Mouse (Mus musculus): ENCODE data around the gene Slc35c1. TPM values are rescaled to one million over a fixed set of nuclear protein-coding genes. Genes with fewer than 3 reads are reported as not detected.
A peak's percentile ranks its signal among the peaks of the same experiment; 100 is the strongest.

Gene Slc35c1
- total and polyA plus RNA-seq, 3 experiments, result 11.4 to 40.5 (median 31.2) TPM

DNA sequence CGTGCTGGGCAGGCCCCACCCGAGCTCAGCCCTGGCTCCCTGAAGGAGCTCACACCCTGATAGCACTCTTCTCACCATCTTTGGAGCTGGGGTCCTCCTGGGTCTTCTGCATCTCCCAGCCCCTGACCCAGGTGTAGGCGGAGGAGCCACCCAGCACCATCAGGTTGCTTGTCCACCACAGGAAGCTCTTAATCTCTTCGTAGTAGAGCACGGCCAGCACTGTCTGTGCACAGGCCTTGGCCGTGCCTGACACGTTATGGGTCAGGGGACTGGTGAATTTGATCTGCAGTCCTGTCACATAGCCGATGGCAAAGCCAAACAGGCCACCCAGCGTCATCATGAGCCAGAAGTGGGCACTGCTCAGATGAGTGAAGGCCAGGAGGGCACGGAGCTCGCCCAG lies 6.2 kb downstream of the Slc35c1 start:
- H3K36me3 ChIP-seq (replicated peaks), result peaks cover 70% of the 10 kb centered on the region
- no peak for DNase-seq (ENCODE audit: low spot score)
- TF ChIP-seq TAL1 (conservative IDR thresholded peaks at IDR 0.05; ENCODE audit: low read depth, low read length) (no peak), GATA1 (IDR thresholded peaks at IDR 0.05; ENCODE audit: borderline replicate concordance, low read length) (no peak), CTCF (IDR thresholded peaks at IDR 0.05; ENCODE audit: low read depth, low read length) (no peak), GATA2 (IDR thresholded peaks at IDR 0.05; ENCODE audit: borderline replicate concordance, low read depth, low read length) (no peak), POLR2AphosphoS5 (IDR thresholded peaks at IDR 0.05; ENCODE audit: insufficient replicate concordance, low read depth, low read length) (no peak)
- no peaks in the 10 kb centered on the region for H3K9me3 ChIP-seq (replicated peaks)
- H3K27me3 ChIP-seq (ENCODE audit: insufficient read depth, low read length), result peaks cover 13% of the 10 kb centered on the region
- ATAC-seq (ENCODE audit: extremely low read depth, insufficient number of reproducible peaks, low FRiP score, poor library complexity, severe bottlenecking), result no peak
- peak overlapping the region; percentile 45; the same call in 1 of the 2 replicates for H3K4me3 ChIP-seq (ENCODE audit: low read depth, low read length)
- H3K4me1 ChIP-seq (ENCODE audit: insufficient read depth, low read depth, low read length), result peaks cover 99% of the 10 kb centered on the region

- ATAC-seq (ENCODE audit: extremely low read depth, insufficient number of reproducible peaks, low FRiP score, poor library complexity, severe bottlenecking) (peak; percentile 72), DNase-seq (ENCODE audit: low spot score) (peak; percentile 42)
- peaks cover 92% of the 10 kb centered on the region for H3K4me1 ChIP-seq (ENCODE audit: insufficient read depth, low read depth, low read length)
- peak overlapping the region; percentile 48; the same call in 1 of the 2 replicates for H3K4me3 ChIP-seq (ENCODE audit: low read depth, low read length)
- peaks cover 28% of the 10 kb centered on the region for H3K27me3 ChIP-seq (ENCODE audit: insufficient read depth, low read length)
- H3K9me3 ChIP-seq (replicated peaks), result no peaks in the 10 kb centered on the region
- TF ChIP-seq TAL1 (conservative IDR thresholded peaks at IDR 0.05; ENCODE audit: low read depth, low read length) (peak; percentile 54), CTCF (IDR thresholded peaks at IDR 0.05; ENCODE audit: low read depth, low read length) (no peak), GATA1 (IDR thresholded peaks at IDR 0.05; ENCODE audit: borderline replicate concordance, low read length) (no peak)
- peaks cover 43% of the 10 kb centered on the region for H3K36me3 ChIP-seq (replicated peaks)
These were observed 9.2 kb downstream of the Slc35c1 start for GRCm38 (mm10) chr2:92451126-92451525.

- no peak overlapping the region for H3K4me3 ChIP-seq (ENCODE audit: low read depth, low read length)
- peaks cover 30% of the 10 kb centered on the region for H3K27me3 ChIP-seq (ENCODE audit: insufficient read depth, low read length)
- H3K4me1 ChIP-seq (ENCODE audit: insufficient read depth, low read depth, low read length), result peaks cover 88% of the 10 kb centered on the region
- DNase-seq (ENCODE audit: low spot score), result no peak
- ATAC-seq (ENCODE audit: extremely low read depth, insufficient number of reproducible peaks, low FRiP score, poor library complexity, severe bottlenecking), result no peak
- no peak for TF ChIP-seq TAL1 (conservative IDR thresholded peaks at IDR 0.05; ENCODE audit: low read depth, low read length)
- no peak for TF ChIP-seq POLR2AphosphoS5 (IDR thresholded peaks at IDR 0.05; ENCODE audit: insufficient replicate concordance, low read depth, low read length)
- TF ChIP-seq GATA2 (IDR thresholded peaks at IDR 0.05; ENCODE audit: borderline replicate concordance, low read depth, low read length), result no peak
- no peak for TF ChIP-seq GATA1 (IDR thresholded peaks at IDR 0.05; ENCODE audit: borderline replicate concordance, low read length)
- no peak for TF ChIP-seq CTCF (IDR thresholded peaks at IDR 0.05; ENCODE audit: low read depth, low read length)
- H3K36me3 ChIP-seq (replicated peaks), result peaks cover 5% of the 10 kb centered on the region
- no peaks in the 10 kb centered on the region for H3K9me3 ChIP-seq (replicated peaks)
These were observed 13.1 kb downstream of the Slc35c1 start for GRCm38 (mm10) chr2:92447121-92447740.

DNA sequence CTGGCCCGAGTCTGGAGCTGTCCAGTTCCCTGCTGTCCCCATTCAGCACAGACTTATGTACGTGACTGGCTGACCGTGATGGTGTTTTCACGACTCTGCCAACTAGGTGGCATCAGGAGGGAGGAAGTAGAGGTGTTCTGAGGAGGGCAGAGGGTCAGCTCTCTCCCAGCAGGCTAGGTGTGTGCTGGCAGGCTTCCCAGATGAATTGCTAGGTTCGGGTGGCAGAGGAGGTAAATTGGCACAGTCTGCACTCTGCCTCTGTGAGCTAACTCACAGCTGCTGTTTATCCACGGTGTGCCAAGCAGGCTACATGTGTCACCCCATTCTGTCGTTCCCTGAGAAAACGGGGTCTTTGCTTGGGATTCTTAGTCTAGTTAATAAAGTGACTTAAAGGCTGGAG lies 13.7 kb downstream of the Slc35c1 start:
- DNase-seq (ENCODE audit: low spot score) (no peak), ATAC-seq (ENCODE audit: extremely low read depth, insufficient number of reproducible peaks, low FRiP score, poor library complexity, severe bottlenecking) (no peak)
- TF ChIP-seq GATA2 (IDR thresholded peaks at IDR 0.05; ENCODE audit: borderline replicate concordance, low read depth, low read length) (no peak), POLR2AphosphoS5 (IDR thresholded peaks at IDR 0.05; ENCODE audit: insufficient replicate concordance, low read depth, low read length) (no peak), TAL1 (conservative IDR thresholded peaks at IDR 0.05; ENCODE audit: low read depth, low read length) (no peak), GATA1 (IDR thresholded peaks at IDR 0.05; ENCODE audit: borderline replicate concordance, low read length) (no peak), CTCF (IDR thresholded peaks at IDR 0.05; ENCODE audit: low read depth, low read length) (no peak)
- Histone ChIP-seq H3K36me3 (replicated peaks) (no peaks in the 10 kb centered on the region), H3K27me3 (ENCODE audit: insufficient read depth, low read length) (peaks cover 31% of the 10 kb centered on the region), H3K9me3 (replicated peaks) (no peaks in the 10 kb centered on the region), H3K4me3 (ENCODE audit: low read depth, low read length) (peak overlapping the region; percentile 44; the same call in 1 of the 2 replicates), H3K4me1 (ENCODE audit: insufficient read depth, low read depth, low read length) (peaks cover 88% of the 10 kb centered on the region)

DNA sequence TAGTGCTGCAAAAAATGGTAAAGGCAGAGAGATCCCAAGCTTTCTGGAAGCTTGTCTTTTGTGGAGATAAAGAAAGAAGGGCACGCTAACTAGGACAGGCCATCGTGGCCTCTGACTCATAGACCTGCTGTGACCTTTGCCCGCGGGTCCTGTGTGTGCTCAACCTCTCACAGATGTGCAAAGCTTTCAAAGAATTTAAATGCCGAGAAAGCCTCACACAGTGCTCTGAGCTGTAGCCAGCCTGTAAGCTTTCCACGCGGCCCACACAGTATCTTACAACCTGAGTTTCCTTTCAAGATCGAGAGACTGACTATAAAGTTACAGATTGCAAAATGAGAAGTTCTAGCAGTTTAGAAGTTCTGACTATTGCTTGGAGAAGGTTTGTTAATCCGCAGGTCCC lies 14.4 kb downstream of the Slc35c1 start:
- TF ChIP-seq TAL1 (conservative IDR thresholded peaks at IDR 0.05; ENCODE audit: low read depth, low read length) (no peak), CTCF (IDR thresholded peaks at IDR 0.05; ENCODE audit: low read depth, low read length) (no peak), GATA1 (IDR thresholded peaks at IDR 0.05; ENCODE audit: borderline replicate concordance, low read length) (no peak), POLR2AphosphoS5 (IDR thresholded peaks at IDR 0.05; ENCODE audit: insufficient replicate concordance, low read depth, low read length) (no peak), GATA2 (IDR thresholded peaks at IDR 0.05; ENCODE audit: borderline replicate concordance, low read depth, low read length) (no peak)
- Histone ChIP-seq H3K36me3 (replicated peaks) (no peaks in the 10 kb centered on the region), H3K9me3 (replicated peaks) (no peaks in the 10 kb centered on the region), H3K4me1 (ENCODE audit: insufficient read depth, low read depth, low read length) (peaks cover 86% of the 10 kb centered on the region), H3K27me3 (ENCODE audit: insufficient read depth, low read length) (peaks cover 31% of the 10 kb centered on the region), H3K4me3 (ENCODE audit: low read depth, low read length) (no peak overlapping the region; the same call in 1 of the 2 replicates)
- ATAC-seq (ENCODE audit: extremely low read depth, insufficient number of reproducible peaks, low FRiP score, poor library complexity, severe bottlenecking) (no peak), DNase-seq (ENCODE audit: low spot score) (no peak)

GRCm38 (mm10) chr2:92444376-92444775 lies 16.0 kb downstream of the Slc35c1 start:
- DNase-seq (ENCODE audit: low spot score) (peak; percentile 79), ATAC-seq (ENCODE audit: extremely low read depth, insufficient number of reproducible peaks, low FRiP score, poor library complexity, severe bottlenecking) (peak; percentile 98)
- Histone ChIP-seq H3K4me1 (ENCODE audit: insufficient read depth, low read depth, low read length) (peaks cover 85% of the 10 kb centered on the region), H3K9me3 (replicated peaks) (no peaks in the 10 kb centered on the region), H3K36me3 (replicated peaks) (no peaks in the 10 kb centered on the region), H3K4me3 (ENCODE audit: low read depth, low read length) (no peak overlapping the region; the same call in 1 of the 2 replicates), H3K27me3 (ENCODE audit: insufficient read depth, low read length) (peaks cover 25% of the 10 kb centered on the region)
- peak; percentile 90 for TF ChIP-seq TAL1 (conservative IDR thresholded peaks at IDR 0.05; ENCODE audit: low read depth, low read length)
- no peak for TF ChIP-seq CTCF (IDR thresholded peaks at IDR 0.05; ENCODE audit: low read depth, low read length)
